Mouse (Mus musculus): ENCODE measurements around the gene Osbp2.

DNA sequence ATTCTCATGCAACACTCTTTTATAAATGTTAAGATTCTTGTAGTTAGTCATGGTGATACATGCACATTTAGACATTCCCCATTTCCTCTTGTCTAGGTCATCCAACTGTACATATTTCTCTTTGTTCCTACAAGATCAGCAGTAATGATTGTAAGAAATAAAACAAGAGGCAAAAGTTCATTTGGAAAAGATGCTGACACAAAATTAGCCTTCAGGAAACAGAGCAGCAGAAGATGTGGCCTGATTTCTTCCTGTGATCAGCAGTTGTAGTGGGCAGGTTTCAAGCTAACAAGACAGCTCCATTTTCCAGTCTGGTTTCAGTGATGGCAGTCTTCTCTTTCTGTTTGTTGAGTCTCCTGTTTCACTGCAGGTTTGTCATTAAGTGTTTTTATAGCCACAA lies 47.8 kb downstream of the Osbp2 start:
- no peak for TF ChIP-seq EP300 (IDR thresholded peaks at IDR 0.05; ENCODE audit: insufficient read depth, low read depth, low read length)
- TF ChIP-seq CTCF (IDR thresholded peaks at IDR 0.05; ENCODE audit: low read depth, low read length) = no peak
